9 mouse cellular contexts compared by ENCODE assay signal in genomic region chr11:6292988-6293349, GRCm38 (mm10). TPM values are rescaled to one million over a fixed set of nuclear protein-coding genes. Genes with fewer than 3 reads are reported as not detected.
A peak's percentile ranks its signal among the peaks of the same experiment; 100 is the strongest.
DNase-seq lines count a peak whose midpoint lies in the region; ATAC-seq and TF ChIP-seq lines count a peak whose summit lies in the region.
"Had no signal": no experiment of that assay in that cellular context is flagged by ENCODE, and none has a peak within 500 bp of the region (broad histone marks: within the 10 kb centered on the region; RNA-seq: fewer than 3 reads in every experiment).

No protein-coding gene starts in this region.

- no peak for ATAC-seq in kidney, postnatal 0 days (replicated peaks; ENCODE audit: low FRiP score, low read depth)
- ATAC-seq in intestine, postnatal 0 days = no peak
- no peak for ATAC-seq in neural tube, embryonic 12.5 days (ENCODE audit: low FRiP score, low read depth)

- TF ChIP-seq POLR2A in embryonic fibroblast, embryonic 13.5 days (IDR thresholded peaks at IDR 0.05; ENCODE audit: low read depth, low read length) = no peak

- H3K4me1 ChIP-seq in kidney, postnatal 0 days (replicated peaks; ENCODE audit: insufficient read depth, low read length) = 0 out of 2 replicates have a peak, but pooled peaks cover 4% of the 10 kb centered on the region
- H3K4me1 ChIP-seq in embryonic fibroblast, embryonic 13.5 days (ENCODE audit: control insufficient read depth, insufficient read depth, low read length) = no peaks in the 10 kb centered on the region; the same call in 1 of the 2 replicates
- peaks cover 4% of the 10 kb centered on the region for H3K4me1 ChIP-seq in intestine, postnatal 0 days (replicated peaks; ENCODE audit: control insufficient read depth, insufficient read depth, low read length)
- 0 out of 2 replicates have a peak, but pooled peaks cover 7% of the 10 kb centered on the region for H3K4me1 ChIP-seq in neural tube, embryonic 12.5 days

- H3K9me3 ChIP-seq in kidney, postnatal 0 days (replicated peaks; ENCODE audit: low read length) = no peaks in the 10 kb centered on the region
- H3K9me3 ChIP-seq in intestine, postnatal 0 days (ENCODE audit: control insufficient read depth) = no peaks in the 10 kb centered on the region
- no peaks in the 10 kb centered on the region for H3K9me3 ChIP-seq in neural tube, embryonic 12.5 days

- no peak overlapping the region for H3K9ac ChIP-seq in kidney, postnatal 0 days (ENCODE audit: low read depth, low read length)
- H3K9ac ChIP-seq in intestine, postnatal 0 days (ENCODE audit: low read depth, low read length) = 0 out of 2 replicates have a peak overlapping the region, but pooled peaks have one; percentile 89
- no peak overlapping the region for H3K9ac ChIP-seq in neural tube, embryonic 12.5 days

- H3K4me3 ChIP-seq in kidney, postnatal 0 days (replicated peaks; ENCODE audit: low read depth, low read length) = peak overlapping the region; percentile 70
- peak overlapping the region; percentile 76 for H3K4me3 ChIP-seq in embryonic fibroblast, embryonic 13.5 days (ENCODE audit: insufficient read depth, low read length)
- H3K4me3 ChIP-seq in intestine, postnatal 0 days (ENCODE audit: low read depth, low read length) = peak overlapping the region; percentile 65
- H3K4me3 ChIP-seq in neural tube, embryonic 12.5 days = no peak overlapping the region

- no peak for TF ChIP-seq CTCF in kidney, postnatal 0 days (IDR thresholded peaks at IDR 0.05; ENCODE audit: low read depth)
- TF ChIP-seq CTCF in embryonic fibroblast, embryonic 13.5 days (IDR thresholded peaks at IDR 0.05; ENCODE audit: borderline replicate concordance, insufficient read depth, low read length) = no peak
- TF ChIP-seq CTCF in intestine, postnatal 0 days (IDR thresholded peaks at IDR 0.05; ENCODE audit: low read depth) = no peak

- peaks cover 9% of the 10 kb centered on the region for H3K36me3 ChIP-seq in kidney, postnatal 0 days (ENCODE audit: insufficient read depth, low read length)
- H3K36me3 ChIP-seq in intestine, postnatal 0 days (ENCODE audit: control insufficient read depth, insufficient read depth) = peaks cover 14% of the 10 kb centered on the region
- H3K36me3 ChIP-seq in neural tube, embryonic 12.5 days = peaks cover 11% of the 10 kb centered on the region

- DNase-seq in kidney, postnatal 0 days (ENCODE audit: low spot score) = no peak
- DNase-seq in kidney, postnatal 36 days = no peak
- no peak for DNase-seq in right cerebral cortex, postnatal 36 days (ENCODE audit: low spot score in 2 of 2)
- no peak for DNase-seq in thymus, postnatal 10 days (ENCODE audit: low spot score in 2 of 2)
- DNase-seq in right cerebral cortex, adult 2 months (ENCODE audit: low spot score in 2 of 2) = no peak
- DNase-seq: kidney, adult 18-20 months had no signal

- 92% methylated on average over 4 of the region's 4 CpGs for WGBS in kidney, postnatal 0 days
- WGBS in intestine, postnatal 0 days = 83% methylated on average over 4 of the region's 4 CpGs
- WGBS in neural tube, embryonic 12.5 days = 94% methylated on average over 4 of the region's 4 CpGs

- H3K27me3 ChIP-seq in kidney, postnatal 0 days (ENCODE audit: insufficient read depth, low read length) = no peaks in the 10 kb centered on the region
- no peaks in the 10 kb centered on the region for H3K27me3 ChIP-seq in intestine, postnatal 0 days (replicated peaks; ENCODE audit: control insufficient read depth, insufficient read depth, low read length)
- no peaks in the 10 kb centered on the region for H3K27me3 ChIP-seq in neural tube, embryonic 12.5 days (replicated peaks)

- peak overlapping the region; percentile 94; the same call in 1 of the 2 replicates for H3K27ac ChIP-seq in kidney, postnatal 0 days
- no peak overlapping the region for H3K27ac ChIP-seq in embryonic fibroblast, embryonic 13.5 days (ENCODE audit: insufficient read depth, low read length)
- peak overlapping the region; percentile 94 for H3K27ac ChIP-seq in intestine, postnatal 0 days (ENCODE audit: low read depth, low read length)
- H3K27ac ChIP-seq in neural tube, embryonic 12.5 days = no peak overlapping the region

- peak overlapping the region; percentile 75 for H3K4me2 ChIP-seq in kidney, postnatal 0 days (ENCODE audit: low read length)
- H3K4me2 ChIP-seq in intestine, postnatal 0 days (replicated peaks; ENCODE audit: low read depth) = peak overlapping the region; percentile 69
- peak overlapping the region; percentile 75 for H3K4me2 ChIP-seq in neural tube, embryonic 12.5 days (replicated peaks)

RNA-seq across cellular contexts. Expression of gene Ogdh, which starts 1.5 kb away (rescaled TPM):
- 125 and 138 TPM in 2 replicates for polyA plus RNA-seq in kidney, postnatal 0 days (2015; fragmentation: Nextera tagmentation; extraction: Ambion mirVana)
- polyA plus RNA-seq in embryonic fibroblast, embryonic 13.5 days (2011; ENCODE audit: insufficient read length, low read depth, missing spikeins) = 75.8 and 89.6 TPM in 2 replicates
- polyA plus RNA-seq in intestine, postnatal 0 days (2015; fragmentation: Nextera tagmentation; extraction: Ambion mirVana) = 141 and 148 TPM in 2 replicates
- 93.8 and 103 TPM in 2 replicates for polyA plus RNA-seq in neural tube, embryonic 12.5 days (2016; fragmentation: Nextera tagmentation; extraction: Ambion mirVana)

RNA-seq across cellular contexts. Expression of gene Tmed4, which starts 18.3 kb away (rescaled TPM):
- polyA plus RNA-seq in kidney, postnatal 0 days (2015; fragmentation: Nextera tagmentation; extraction: Ambion mirVana) = 163 and 168 TPM in 2 replicates
- polyA plus RNA-seq in embryonic fibroblast, embryonic 13.5 days (2011; ENCODE audit: insufficient read length, low read depth, missing spikeins) = 60.9 and 63.0 TPM in 2 replicates
- 198 and 203 TPM in 2 replicates for polyA plus RNA-seq in intestine, postnatal 0 days (2015; fragmentation: Nextera tagmentation; extraction: Ambion mirVana)
- 145 and 150 TPM in 2 replicates for polyA plus RNA-seq in neural tube, embryonic 12.5 days (2016; fragmentation: Nextera tagmentation; extraction: Ambion mirVana)

RNA-seq across cellular contexts. Expression of gene Ddx56, which starts 25.4 kb away (rescaled TPM):
- polyA plus RNA-seq in kidney, postnatal 0 days (2015; fragmentation: Nextera tagmentation; extraction: Ambion mirVana) = 73.2 and 75.3 TPM in 2 replicates
- 38.5 and 39.4 TPM in 2 replicates for polyA plus RNA-seq in embryonic fibroblast, embryonic 13.5 days (2011; ENCODE audit: insufficient read length, low read depth, missing spikeins)
- 36.3 and 39.7 TPM in 2 replicates for polyA plus RNA-seq in intestine, postnatal 0 days (2015; fragmentation: Nextera tagmentation; extraction: Ambion mirVana)
- 85.3 and 86.0 TPM in 2 replicates for polyA plus RNA-seq in neural tube, embryonic 12.5 days (2016; fragmentation: Nextera tagmentation; extraction: Ambion mirVana)

Comparison
In these comparisons a context has a peak if more than half of its experiments do, and no peak if none do; other contexts are left out.
1. H3K27ac ChIP-seq: peak in kidney, postnatal 0 days (single experiment) and intestine, postnatal 0 days (single experiment); none in embryonic fibroblast, embryonic 13.5 days (single experiment) and neural tube, embryonic 12.5 days (single experiment).
2. Peak in every context shown above with its lines, with median percentiles within 50 percentile points of each other: H3K4me2 ChIP-seq.